Mouse (Mus musculus) spleen, adult 2 months (tissue): Measurements from ENCODE around the gene Map3k4.

Experiments
- CTCF ChIP-seq: fragments of 200-500 bp; IDR thresholded peaks from 2 replicates; pipeline ENCODE4 v1.5.1; 2011; ENCODE audit warnings: mild to moderate bottlenecking, inconsistent platforms; ENCODE audit not compliant: insufficient read depth, insufficient read length, insufficient replicate concordance; ENCODE audit errors: extremely low read depth
- POLR2A ChIP-seq: fragments of 200-500 bp; IDR thresholded peaks from 2 replicates; pipeline ENCODE4 v1.6.1; 2011; ENCODE audit warnings: low read depth, low read length, inconsistent platforms

- no peak for TF ChIP-seq POLR2A
- TF ChIP-seq CTCF = no peak
These were observed 6.3 kb downstream of the Map3k4 start for GRCm38 (mm10) chr17:12312248-12312647.
